Mouse (Mus musculus): ENCODE measurements at regions not wholly inside any gene's neighbourhood (a gene's known extent, or its start where the extent isn't known, plus 50 kb on each side); places are given as distances from the start of the nearest gene placed in this dataset.

DNA sequence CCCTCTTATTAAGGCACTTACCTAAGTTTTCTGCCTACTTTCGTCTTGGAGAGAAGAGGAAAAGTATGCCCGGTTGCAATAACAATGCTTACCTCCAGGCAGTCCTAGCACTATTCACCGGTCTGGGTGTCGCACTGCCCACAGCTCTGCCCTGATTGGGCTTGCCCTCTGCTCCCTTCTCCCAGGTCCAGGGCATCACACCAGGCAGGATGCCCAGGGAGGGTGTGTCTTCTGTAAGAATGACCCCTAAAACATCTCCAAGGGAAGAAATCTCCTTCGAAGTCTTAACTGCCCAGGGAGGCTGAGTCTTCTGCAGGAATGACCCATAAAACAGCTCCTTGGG lies 49.9 kb upstream of the Cdh5 start:
- Histone ChIP-seq H3K27ac (ENCODE audit: insufficient read depth, low read length) (no peak overlapping the region), H3K4me1 (ENCODE audit: control insufficient read depth, insufficient read depth, low read length) (no peaks in the 10 kb centered on the region), H3K4me3 (ENCODE audit: insufficient read depth, low read length) (no peak overlapping the region)
- no peak for TF ChIP-seq POLR2A (IDR thresholded peaks at IDR 0.05; ENCODE audit: low read depth, low read length)
